Mouse (Mus musculus): ENCODE measurements around the gene Itpr2. TPM values are rescaled to one million over a fixed set of nuclear protein-coding genes. Genes with fewer than 3 reads are reported as not detected.

Itpr2 gene
- polyA plus RNA-seq, 1 experiment from 2014 or later, result 14.4 TPM

- WGBS, result 76% methylated on average over 3 of the region's 3 CpGs
- H3K9ac ChIP-seq (ENCODE audit: low read length), result no peak overlapping the region
- H3K9me3 ChIP-seq (ENCODE audit: control insufficient read depth, low read length), result no peaks in the 10 kb centered on the region
- no peak overlapping the region for H3K4me3 ChIP-seq (ENCODE audit: low read length)
- no peaks in the 10 kb centered on the region for H3K27me3 ChIP-seq (ENCODE audit: control insufficient read depth, insufficient read depth, low read depth, low read length)
- 0 out of 2 replicates have a peak, but pooled peaks cover 3% of the 10 kb centered on the region for H3K4me1 ChIP-seq (replicated peaks; ENCODE audit: control insufficient read depth, insufficient read depth, low read length)
- no peak overlapping the region for H3K4me2 ChIP-seq (ENCODE audit: low read depth, low read length)
- no peak for ATAC-seq (ENCODE audit: low read depth)
- H3K27ac ChIP-seq (ENCODE audit: low read length), result no peak overlapping the region
- no peaks in the 10 kb centered on the region for H3K36me3 ChIP-seq (ENCODE audit: control insufficient read depth, insufficient read depth, low read length)
Observed at GRCm38 (mm10) chr6:146424778-146425177, 77.2 kb downstream of the Itpr2 start.

GRCm38 (mm10) chr6:146424326-146424725 lies 77.7 kb downstream of the Itpr2 start:
- H3K27ac ChIP-seq (ENCODE audit: low read length), result no peak overlapping the region
- 58% methylated on average over 6 of the region's 6 CpGs for WGBS
- no peak for ATAC-seq (ENCODE audit: low read depth)

GRCm38 (mm10) chr6:146420718-146421117 lies 81.3 kb downstream of the Itpr2 start:
- ATAC-seq (ENCODE audit: low read depth), result no peak
- H3K4me2 ChIP-seq (ENCODE audit: low read depth, low read length), result no peak overlapping the region
- no peaks in the 10 kb centered on the region for H3K9me3 ChIP-seq (ENCODE audit: control insufficient read depth, low read length)
- 39% methylated on average over 6 of the region's 6 CpGs for WGBS
- no peak overlapping the region for H3K27ac ChIP-seq (ENCODE audit: low read length)
- H3K4me3 ChIP-seq (ENCODE audit: low read length), result no peak overlapping the region
- no peaks in the 10 kb centered on the region for H3K27me3 ChIP-seq (ENCODE audit: control insufficient read depth, insufficient read depth, low read depth, low read length)
- no peaks in the 10 kb centered on the region for H3K36me3 ChIP-seq (ENCODE audit: control insufficient read depth, insufficient read depth, low read length)
- 0 out of 2 replicates have a peak, but pooled peaks cover 3% of the 10 kb centered on the region for H3K4me1 ChIP-seq (replicated peaks; ENCODE audit: control insufficient read depth, insufficient read depth, low read length)
- no peak overlapping the region for H3K9ac ChIP-seq (ENCODE audit: low read length)

More at GRCm38 (mm10) chr6:146424326-146424725, 77.7 kb downstream of the Itpr2 start:
- H3K27me3 ChIP-seq (ENCODE audit: control insufficient read depth, insufficient read depth, low read depth, low read length), result no peaks in the 10 kb centered on the region
- no peaks in the 10 kb centered on the region for H3K36me3 ChIP-seq (ENCODE audit: control insufficient read depth, insufficient read depth, low read length)
- no peak overlapping the region for H3K9ac ChIP-seq (ENCODE audit: low read length)
- no peak overlapping the region for H3K4me3 ChIP-seq (ENCODE audit: low read length)
- H3K4me2 ChIP-seq (ENCODE audit: low read depth, low read length), result no peak overlapping the region
- H3K4me1 ChIP-seq (replicated peaks; ENCODE audit: control insufficient read depth, insufficient read depth, low read length), result 0 out of 2 replicates have a peak, but pooled peaks cover 3% of the 10 kb centered on the region
- no peaks in the 10 kb centered on the region for H3K9me3 ChIP-seq (ENCODE audit: control insufficient read depth, low read length)

GRCm38 (mm10) chr6:146416461-146416860 lies 85.6 kb downstream of the Itpr2 start:
- H3K9me3 ChIP-seq (ENCODE audit: control insufficient read depth, low read length), result no peaks in the 10 kb centered on the region
- no peak overlapping the region for H3K27ac ChIP-seq (ENCODE audit: low read length)
- no peak overlapping the region for H3K4me2 ChIP-seq (ENCODE audit: low read depth, low read length)
- no peak overlapping the region for H3K9ac ChIP-seq (ENCODE audit: low read length)
- H3K36me3 ChIP-seq (ENCODE audit: control insufficient read depth, insufficient read depth, low read length), result no peaks in the 10 kb centered on the region
- no peaks in the 10 kb centered on the region for H3K27me3 ChIP-seq (ENCODE audit: control insufficient read depth, insufficient read depth, low read depth, low read length)
- WGBS, result 71% methylated on average over 2 of the region's 2 CpGs
- ATAC-seq (ENCODE audit: low read depth), result no peak
- H3K4me1 ChIP-seq (replicated peaks; ENCODE audit: control insufficient read depth, insufficient read depth, low read length), result peaks cover 9% of the 10 kb centered on the region
- H3K4me3 ChIP-seq (ENCODE audit: low read length), result no peak overlapping the region

- H3K27ac ChIP-seq (ENCODE audit: low read length), result no peak overlapping the region
- H3K36me3 ChIP-seq (ENCODE audit: control insufficient read depth, insufficient read depth, low read length), result no peaks in the 10 kb centered on the region
- peaks cover 11% of the 10 kb centered on the region for H3K4me1 ChIP-seq (replicated peaks; ENCODE audit: control insufficient read depth, insufficient read depth, low read length)
- no peak overlapping the region for H3K4me3 ChIP-seq (ENCODE audit: low read length)
- no peaks in the 10 kb centered on the region for H3K9me3 ChIP-seq (ENCODE audit: control insufficient read depth, low read length)
- WGBS, result 49% methylated on average over 7 of the region's 7 CpGs
- no peak for ATAC-seq (ENCODE audit: low read depth)
- H3K4me2 ChIP-seq (ENCODE audit: low read depth, low read length), result no peak overlapping the region
- H3K27me3 ChIP-seq (ENCODE audit: control insufficient read depth, insufficient read depth, low read depth, low read length), result no peaks in the 10 kb centered on the region
- no peak overlapping the region for H3K9ac ChIP-seq (ENCODE audit: low read length)
Observed at GRCm38 (mm10) chr6:146414094-146414493, 87.9 kb downstream of the Itpr2 start.

- H3K4me3 ChIP-seq (ENCODE audit: low read length), result no peak overlapping the region
- no peak overlapping the region for H3K4me2 ChIP-seq (ENCODE audit: low read depth, low read length)
- no peaks in the 10 kb centered on the region for H3K9me3 ChIP-seq (ENCODE audit: control insufficient read depth, low read length)
- no peaks in the 10 kb centered on the region for H3K27me3 ChIP-seq (ENCODE audit: control insufficient read depth, insufficient read depth, low read depth, low read length)
- no peak overlapping the region for H3K9ac ChIP-seq (ENCODE audit: low read length)
- H3K27ac ChIP-seq (ENCODE audit: low read length), result no peak overlapping the region
- no peak for ATAC-seq (ENCODE audit: low read depth)
- H3K36me3 ChIP-seq (ENCODE audit: control insufficient read depth, insufficient read depth, low read length), result no peaks in the 10 kb centered on the region
- 87% methylated on average over 16 of the region's 16 CpGs for WGBS
- H3K4me1 ChIP-seq (replicated peaks; ENCODE audit: control insufficient read depth, insufficient read depth, low read length), result peaks cover 11% of the 10 kb centered on the region
Observed at GRCm38 (mm10) chr6:146411446-146412070, 90.5 kb downstream of the Itpr2 start.

- no peak overlapping the region for H3K9ac ChIP-seq (ENCODE audit: low read length)
- peaks cover 11% of the 10 kb centered on the region for H3K4me1 ChIP-seq (replicated peaks; ENCODE audit: control insufficient read depth, insufficient read depth, low read length)
- no peak overlapping the region for H3K4me3 ChIP-seq (ENCODE audit: low read length)
- H3K36me3 ChIP-seq (ENCODE audit: control insufficient read depth, insufficient read depth, low read length), result no peaks in the 10 kb centered on the region
- ATAC-seq (ENCODE audit: low read depth), result no peak
- WGBS, result 72% methylated on average over 6 of the region's 6 CpGs
- H3K27me3 ChIP-seq (ENCODE audit: control insufficient read depth, insufficient read depth, low read depth, low read length), result no peaks in the 10 kb centered on the region
- H3K4me2 ChIP-seq (ENCODE audit: low read depth, low read length), result no peak overlapping the region
- no peaks in the 10 kb centered on the region for H3K9me3 ChIP-seq (ENCODE audit: control insufficient read depth, low read length)
- 0 out of 2 replicates have a peak overlapping the region, but pooled peaks have one; percentile 16 for H3K27ac ChIP-seq (ENCODE audit: low read length)
Observed at GRCm38 (mm10) chr6:146410427-146410810, 91.6 kb downstream of the Itpr2 start.

GRCm38 (mm10) chr6:146409692-146410426 lies 92.2 kb downstream of the Itpr2 start:
- H3K27me3 ChIP-seq (ENCODE audit: control insufficient read depth, insufficient read depth, low read depth, low read length), result no peaks in the 10 kb centered on the region
- H3K4me3 ChIP-seq (ENCODE audit: low read length), result no peak overlapping the region; the same call in 1 of the 2 replicates
- peak; percentile 92 for ATAC-seq (ENCODE audit: low read depth)
- no peaks in the 10 kb centered on the region for H3K9me3 ChIP-seq (ENCODE audit: control insufficient read depth, low read length)
- no peaks in the 10 kb centered on the region for H3K36me3 ChIP-seq (ENCODE audit: control insufficient read depth, insufficient read depth, low read length)
- peak overlapping the region; percentile 44 for H3K4me2 ChIP-seq (ENCODE audit: low read depth, low read length)
- H3K4me1 ChIP-seq (replicated peaks; ENCODE audit: control insufficient read depth, insufficient read depth, low read length), result peaks cover 11% of the 10 kb centered on the region
- 17% methylated on average over 10 of the region's 10 CpGs for WGBS
- H3K27ac ChIP-seq (ENCODE audit: low read length), result peak overlapping the region; percentile 72
- no peak overlapping the region for H3K9ac ChIP-seq (ENCODE audit: low read length)

GRCm38 (mm10) chr6:146405380-146405779 lies 96.6 kb downstream of the Itpr2 start:
- Histone ChIP-seq H3K9me3 (ENCODE audit: control insufficient read depth, low read length) (no peaks in the 10 kb centered on the region), H3K4me3 (ENCODE audit: low read length) (no peak overlapping the region), H3K4me2 (ENCODE audit: low read depth, low read length) (no peak overlapping the region), H3K36me3 (ENCODE audit: control insufficient read depth, insufficient read depth, low read length) (no peaks in the 10 kb centered on the region), H3K27me3 (ENCODE audit: control insufficient read depth, insufficient read depth, low read depth, low read length) (no peaks in the 10 kb centered on the region), H3K9ac (ENCODE audit: low read length) (no peak overlapping the region), H3K4me1 (replicated peaks; ENCODE audit: control insufficient read depth, insufficient read depth, low read length) (peaks cover 5% of the 10 kb centered on the region; the same call in 1 of the 2 replicates), H3K27ac (ENCODE audit: low read length) (no peak overlapping the region)
- whole genome bisulfite sequencing, result 48% methylated on average over 6 of the region's 6 CpGs
- no peak for ATAC-seq (ENCODE audit: low read depth)

All from lung, embryonic 16.5 days (tissue).